Mouse (Mus musculus): ENCODE measurements around the gene Inpp5k. TPM values are rescaled to one million over a fixed set of nuclear protein-coding genes. Genes with fewer than 3 reads are reported as not detected.

Gene Inpp5k
- polyA plus RNA-seq, 1 experiment from 2014 or later = 20.8 TPM

- H3K9ac ChIP-seq (ENCODE audit: low read depth, low read length) = no peak overlapping the region
Measured at GRCm38 (mm10) chr11:75649155-75649561, 18.4 kb downstream of the Inpp5k start.

GRCm38 (mm10) chr11:75650311-75650710, 19.5 kb downstream of the Inpp5k start, which contains the start of gene Myo1c:
Gene Myo1c (plus strand): TSS chr11:75650504.
- peaks cover 29% of the 10 kb centered on the region for H3K4me1 ChIP-seq (ENCODE audit: control insufficient read depth, insufficient read depth, low read length)
- no peaks in the 10 kb centered on the region for H3K36me3 ChIP-seq (ENCODE audit: control insufficient read depth, insufficient read depth, low read length)
- no peaks in the 10 kb centered on the region for H3K9me3 ChIP-seq (ENCODE audit: control insufficient read depth, low read length)
- peak within 1 kb of the TSS; percentile 77 for H3K4me3 ChIP-seq (ENCODE audit: low read length)
- H3K4me2 ChIP-seq (ENCODE audit: low read depth, low read length) = peak within 1 kb of the TSS; percentile 78
- H3K9ac ChIP-seq (ENCODE audit: low read depth, low read length) = peak within 1 kb of the TSS; percentile 92
- no peaks in the 10 kb centered on the region for H3K27me3 ChIP-seq (replicated peaks; ENCODE audit: control insufficient read depth, insufficient read depth, low read length)
- H3K27ac ChIP-seq (ENCODE audit: low read length) = peak within 1 kb of the TSS; percentile 96
- WGBS = 76% methylated on average over 7 of the region's 7 CpGs
- no peak for ATAC-seq

More at GRCm38 (mm10) chr11:75649155-75649561, 18.4 kb downstream of the Inpp5k start:
- no peak overlapping the region for H3K4me2 ChIP-seq (ENCODE audit: low read depth, low read length)
- H3K27ac ChIP-seq (ENCODE audit: low read length) = peak overlapping the region; percentile 55
- no peak overlapping the region for H3K4me3 ChIP-seq (ENCODE audit: low read length)
- 65% methylated on average over 4 of the region's 4 CpGs for WGBS
- H3K9me3 ChIP-seq (ENCODE audit: control insufficient read depth, low read length) = no peaks in the 10 kb centered on the region
- no peaks in the 10 kb centered on the region for H3K36me3 ChIP-seq (ENCODE audit: control insufficient read depth, insufficient read depth, low read length)
- H3K4me1 ChIP-seq (ENCODE audit: control insufficient read depth, insufficient read depth, low read length) = peaks cover 17% of the 10 kb centered on the region
- no peak for ATAC-seq
- no peaks in the 10 kb centered on the region for H3K27me3 ChIP-seq (replicated peaks; ENCODE audit: control insufficient read depth, insufficient read depth, low read length)

GRCm38 (mm10) chr11:75650958-75651425, 20.2 kb downstream of the Inpp5k start:
- Histone ChIP-seq H3K27me3 (replicated peaks; ENCODE audit: control insufficient read depth, insufficient read depth, low read length) (no peaks in the 10 kb centered on the region), H3K4me1 (ENCODE audit: control insufficient read depth, insufficient read depth, low read length) (peaks cover 31% of the 10 kb centered on the region), H3K9ac (ENCODE audit: low read depth, low read length) (peak overlapping the region; percentile 92), H3K36me3 (ENCODE audit: control insufficient read depth, insufficient read depth, low read length) (no peaks in the 10 kb centered on the region), H3K9me3 (ENCODE audit: control insufficient read depth, low read length) (no peaks in the 10 kb centered on the region), H3K4me3 (ENCODE audit: low read length) (peak overlapping the region; percentile 77), H3K4me2 (ENCODE audit: low read depth, low read length) (peak overlapping the region; percentile 78), H3K27ac (ENCODE audit: low read length) (peak overlapping the region; percentile 20; the same call in 1 of the 2 replicates)
- 42% methylated on average over 13 of the region's 13 CpGs for WGBS
- no peak for ATAC-seq

GRCm38 (mm10) chr11:75651426-75652221, 20.8 kb downstream of the Inpp5k start:
- peak; percentile 78 for ATAC-seq
- peak overlapping the region; percentile 96 for H3K27ac ChIP-seq (ENCODE audit: low read length)
- peaks cover 36% of the 10 kb centered on the region for H3K4me1 ChIP-seq (ENCODE audit: control insufficient read depth, insufficient read depth, low read length)
- H3K9me3 ChIP-seq (ENCODE audit: control insufficient read depth, low read length) = no peaks in the 10 kb centered on the region
- H3K4me2 ChIP-seq (ENCODE audit: low read depth, low read length) = peak overlapping the region; percentile 78
- H3K9ac ChIP-seq (ENCODE audit: low read depth, low read length) = peak overlapping the region; percentile 92
- no peaks in the 10 kb centered on the region for H3K27me3 ChIP-seq (replicated peaks; ENCODE audit: control insufficient read depth, insufficient read depth, low read length)
- under 1% methylated on average over 54 of the region's 54 CpGs for WGBS
- no peaks in the 10 kb centered on the region for H3K36me3 ChIP-seq (ENCODE audit: control insufficient read depth, insufficient read depth, low read length)
- peak overlapping the region; percentile 77 for H3K4me3 ChIP-seq (ENCODE audit: low read length)

DNA sequence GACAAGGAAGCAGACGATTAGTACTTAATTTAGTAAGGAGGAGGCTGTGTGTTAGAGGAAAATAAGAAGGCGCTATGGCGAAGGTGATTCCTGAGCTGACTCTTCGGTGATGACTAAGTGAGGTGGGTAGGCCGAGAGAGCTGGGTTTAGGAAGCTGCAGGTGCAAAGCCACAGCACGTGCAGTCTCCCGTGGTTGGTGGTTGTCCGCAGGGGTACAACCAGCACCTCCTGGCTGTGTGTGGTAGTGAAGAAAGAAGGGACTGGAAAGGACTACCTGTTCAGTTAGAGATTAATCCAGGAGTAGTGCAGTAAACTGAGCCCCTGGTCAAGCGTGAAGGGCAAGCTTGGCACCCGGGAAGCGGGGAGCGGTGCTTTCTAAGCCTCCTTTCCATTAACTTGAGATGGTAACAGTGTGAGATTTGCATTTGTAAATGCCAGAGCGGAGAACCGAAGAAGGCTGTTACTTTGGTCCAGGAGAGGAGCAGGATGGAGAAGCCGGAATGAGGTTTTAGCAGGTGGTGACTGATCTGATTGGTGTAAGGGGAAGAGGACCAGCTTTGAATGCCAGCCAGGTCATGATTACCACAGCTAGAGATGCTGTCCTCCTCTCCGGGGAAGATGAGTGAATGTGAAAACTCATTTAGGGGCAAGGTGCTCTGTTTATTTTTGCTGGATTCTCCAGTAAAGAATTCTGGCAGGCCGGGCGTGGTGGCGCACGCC, 21.6 kb downstream of the Inpp5k start:
- peaks cover 42% of the 10 kb centered on the region for H3K4me1 ChIP-seq (ENCODE audit: control insufficient read depth, insufficient read depth, low read length)

DNA sequence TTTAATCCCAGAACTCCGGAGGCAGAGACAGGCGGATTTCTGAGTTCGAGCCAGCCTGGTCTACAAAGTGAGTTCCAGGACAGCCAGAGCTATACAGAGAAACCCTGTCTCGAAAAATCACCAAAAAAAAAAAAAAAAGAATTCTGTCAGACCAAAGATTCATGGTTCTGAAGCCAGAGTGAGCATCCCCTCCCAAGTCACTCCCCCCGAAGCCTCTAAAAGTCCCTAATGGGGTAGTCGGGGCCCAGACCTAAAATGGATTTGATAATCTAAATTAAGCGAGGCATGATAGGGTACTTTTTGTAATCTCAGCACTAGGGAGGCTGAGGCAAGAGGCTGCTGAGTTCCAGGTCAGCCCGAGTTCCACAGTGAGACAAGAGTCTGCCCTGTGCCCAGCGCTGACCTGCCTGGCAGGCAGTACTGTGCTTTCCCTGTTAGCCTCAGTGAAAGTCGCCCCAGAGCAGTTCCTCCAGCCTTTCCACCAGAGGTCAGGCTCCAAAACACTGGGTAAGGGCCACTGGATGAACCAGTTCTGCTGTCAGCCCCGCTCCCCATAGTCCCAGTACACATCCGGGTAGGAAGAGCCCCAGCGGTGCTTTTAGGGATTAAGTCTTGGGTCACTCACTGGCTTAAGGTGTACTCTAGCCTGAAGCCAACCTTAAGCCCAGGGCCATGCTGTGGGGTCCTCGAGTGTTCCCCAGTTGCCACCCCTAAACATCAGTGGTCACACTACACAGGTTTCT, 22.3 kb downstream of the Inpp5k start:
- Histone ChIP-seq H3K9ac (ENCODE audit: low read depth, low read length) (peak overlapping the region; percentile 76), H3K27me3 (replicated peaks; ENCODE audit: control insufficient read depth, insufficient read depth, low read length) (no peaks in the 10 kb centered on the region), H3K4me2 (ENCODE audit: low read depth, low read length) (peak overlapping the region; percentile 90), H3K9me3 (ENCODE audit: control insufficient read depth, low read length) (no peaks in the 10 kb centered on the region), H3K4me3 (ENCODE audit: low read length) (peak overlapping the region; percentile 70), H3K36me3 (ENCODE audit: control insufficient read depth, insufficient read depth, low read length) (peaks cover 3% of the 10 kb centered on the region; the same call in 1 of the 2 replicates), H3K4me1 (ENCODE audit: control insufficient read depth, insufficient read depth, low read length) (peaks cover 42% of the 10 kb centered on the region), H3K27ac (ENCODE audit: low read length) (peak overlapping the region; percentile 86)
- no peak for ATAC-seq
- 37% methylated on average over 14 of the region's 14 CpGs for WGBS

More for the DNA sequence above, 21.6 kb downstream of the Inpp5k start:
- Histone ChIP-seq H3K9me3 (ENCODE audit: control insufficient read depth, low read length) (no peaks in the 10 kb centered on the region), H3K27me3 (replicated peaks; ENCODE audit: control insufficient read depth, insufficient read depth, low read length) (no peaks in the 10 kb centered on the region), H3K4me2 (ENCODE audit: low read depth, low read length) (peak overlapping the region; percentile 78), H3K27ac (ENCODE audit: low read length) (peak overlapping the region; percentile 96), H3K4me3 (ENCODE audit: low read length) (peak overlapping the region; percentile 77), H3K9ac (ENCODE audit: low read depth, low read length) (peak overlapping the region; percentile 92), H3K36me3 (ENCODE audit: control insufficient read depth, insufficient read depth, low read length) (no peaks in the 10 kb centered on the region)
- ATAC-seq = no peak
- 31% methylated on average over 20 of the region's 20 CpGs for WGBS

DNA sequence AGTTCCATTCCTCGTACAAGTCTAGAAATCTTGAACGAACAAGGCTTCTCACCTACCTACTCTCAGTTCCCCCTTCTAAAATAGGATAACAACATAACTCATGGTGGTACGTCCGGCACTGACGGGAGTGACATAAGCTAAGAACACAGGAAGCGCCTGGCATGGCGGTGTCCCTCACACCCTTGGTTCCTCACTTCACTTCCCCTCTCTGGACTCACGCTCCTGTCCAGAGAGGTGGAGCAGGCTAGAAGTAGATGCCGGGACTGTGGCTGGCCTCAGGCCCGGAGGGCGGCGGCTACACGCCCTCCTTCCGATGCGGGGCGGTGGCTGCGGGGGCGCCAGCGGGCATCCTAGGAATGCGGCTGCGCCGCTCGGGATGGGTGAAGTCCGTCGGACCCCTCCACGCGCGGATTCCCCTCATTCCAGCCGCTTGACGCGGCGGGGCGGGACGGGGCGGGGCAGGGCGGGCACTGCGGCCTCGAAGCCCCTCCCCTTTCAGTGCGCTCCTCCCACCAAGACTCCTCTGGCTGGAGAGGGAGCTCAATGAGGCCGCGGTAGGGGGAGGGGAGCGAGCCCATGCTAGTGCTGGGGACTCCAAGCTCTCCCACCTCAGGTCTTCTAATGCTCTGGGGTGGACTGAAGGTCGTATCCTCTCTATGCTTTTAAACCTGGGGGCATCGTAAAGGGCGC, 23.1 kb downstream of the Inpp5k start:
- peaks cover 8% of the 10 kb centered on the region for H3K36me3 ChIP-seq (ENCODE audit: control insufficient read depth, insufficient read depth, low read length)
- H3K4me1 ChIP-seq (ENCODE audit: control insufficient read depth, insufficient read depth, low read length) = peaks cover 42% of the 10 kb centered on the region
- under 1% methylated on average over 36 of the region's 45 CpGs for WGBS
- H3K9ac ChIP-seq (ENCODE audit: low read depth, low read length) = peak overlapping the region; percentile 76
- peak overlapping the region; percentile 90 for H3K4me2 ChIP-seq (ENCODE audit: low read depth, low read length)
- no peaks in the 10 kb centered on the region for H3K27me3 ChIP-seq (replicated peaks; ENCODE audit: control insufficient read depth, insufficient read depth, low read length)
- H3K9me3 ChIP-seq (ENCODE audit: control insufficient read depth, low read length) = no peaks in the 10 kb centered on the region
- H3K4me3 ChIP-seq (ENCODE audit: low read length) = peak overlapping the region; percentile 70
- ATAC-seq = peak; percentile 61
- H3K27ac ChIP-seq (ENCODE audit: low read length) = peak overlapping the region; percentile 86

GRCm38 (mm10) chr11:75654471-75655390, 23.9 kb downstream of the Inpp5k start:
- peaks cover 42% of the 10 kb centered on the region for H3K4me1 ChIP-seq (ENCODE audit: control insufficient read depth, insufficient read depth, low read length)
- H3K27me3 ChIP-seq (replicated peaks; ENCODE audit: control insufficient read depth, insufficient read depth, low read length) = no peaks in the 10 kb centered on the region
- peak overlapping the region; percentile 90 for H3K4me2 ChIP-seq (ENCODE audit: low read depth, low read length)
- H3K9me3 ChIP-seq (ENCODE audit: control insufficient read depth, low read length) = no peaks in the 10 kb centered on the region
- peaks cover 8% of the 10 kb centered on the region for H3K36me3 ChIP-seq (ENCODE audit: control insufficient read depth, insufficient read depth, low read length)
- H3K4me3 ChIP-seq (ENCODE audit: low read length) = peak overlapping the region; percentile 81
- H3K9ac ChIP-seq (ENCODE audit: low read depth, low read length) = peak overlapping the region; percentile 86
- H3K27ac ChIP-seq (ENCODE audit: low read length) = peak overlapping the region; percentile 86
- WGBS = 44% methylated on average over 25 of the region's 25 CpGs
- peak; percentile 2; the same call in 1 of the 2 replicates for ATAC-seq
